Mouse (Mus musculus) megakaryocyte, embryonic 14.5 days (primary cell): ENCODE results near the gene Prss1. TPM values are rescaled to one million over a fixed set of nuclear protein-coding genes. Genes with fewer than 3 reads are reported as not detected.
"Not testable (repeated sequence)": the region's sequence is repeated elsewhere in the genome, so short reads cannot be mapped to it uniquely, and the experiment has no call there.

Experiments
- H3K27me3 ChIP-seq: replicated peaks from 2 replicates; pipeline ENCODE3; 2012; ENCODE audit warnings: inconsistent platforms
- H3K36me3 ChIP-seq: replicated peaks from 2 replicates; pipeline ENCODE3; 2012; ENCODE audit warnings: low read length, inconsistent platforms, mixed read lengths
- H3K4me1 ChIP-seq: 2 replicates; pipeline ENCODE4 v1.6.1; 2012; ENCODE audit warnings: inconsistent platforms
- H3K4me3 ChIP-seq: replicated peaks from 2 replicates; pipeline ENCODE3; 2012; ENCODE audit warnings: moderate library complexity, mild to moderate bottlenecking, inconsistent platforms
- H3K9me3 ChIP-seq: 2 replicates; pipeline ENCODE4 v1.6.1; 2012; ENCODE audit warnings: inconsistent platforms
- FLI1 ChIP-seq: IDR thresholded peaks from 2 replicates; pipeline ENCODE4 v1.6.1; 2012; ENCODE audit warnings: low read length, inconsistent platforms, mixed read lengths
- GATA1 ChIP-seq: IDR thresholded peaks from 3 replicates; pipeline ENCODE4 v1.6.1; 2012; ENCODE audit warnings: mixed read lengths, low read length, inconsistent platforms, borderline replicate concordance
- polyA plus RNA-seq: library from polyadenylated mRNA; stranded (reverse); fragments of >175 nt; gene quantifications from 2 replicates; pipeline ENCODE4 v1.2.3, GENCODE M21; 2012; ENCODE audit warnings: low replicate concordance; ENCODE audit not compliant: insufficient read depth

The Prss1 gene
- not detected in 2 replicates for polyA plus RNA-seq

- H3K36me3 ChIP-seq, H3K4me1 ChIP-seq, H3K9me3 ChIP-seq, H3K4me3 ChIP-seq, H3K27me3 ChIP-seq: not testable (repeated sequence)
Observed at GRCm38 (mm10) chr6:41458632-41459031, at the start of gene Prss1. Gene Prss1, plus strand, starts transcription at chr6:41458932.

GRCm38 (mm10) chr6:41442261-41442660 is 16.5 kb upstream of the Prss1 start:
- not testable (repeated sequence) for H3K9me3 ChIP-seq, H3K36me3 ChIP-seq, H3K4me1 ChIP-seq, H3K4me3 ChIP-seq, H3K27me3 ChIP-seq

- not testable (repeated sequence) for H3K9me3 ChIP-seq, H3K4me1 ChIP-seq, H3K36me3 ChIP-seq, H3K27me3 ChIP-seq, H3K4me3 ChIP-seq
Observed at GRCm38 (mm10) chr6:41446045-41446444, 12.7 kb upstream of the Prss1 start, which contains the start of gene Gm10334. Gene Gm10334, minus strand, starts transcription at chr6:41446145.

- H3K36me3 ChIP-seq: no peaks in the 10 kb centered on the region
- H3K4me1 ChIP-seq: no peaks in the 10 kb centered on the region
- no peak for TF ChIP-seq GATA1
- no peak for TF ChIP-seq FLI1
- H3K4me3 ChIP-seq: no peak overlapping the region
- no peaks in the 10 kb centered on the region for H3K27me3 ChIP-seq
- H3K9me3 ChIP-seq: 0 out of 2 replicates have a peak, but pooled peaks cover 3% of the 10 kb centered on the region
Observed at GRCm38 (mm10) chr6:41499374-41499773, 40.6 kb downstream of the Prss1 start.

GRCm38 (mm10) chr6:41504915-41505314 is 46.2 kb downstream of the Prss1 start:
- Histone ChIP-seq H3K9me3 (no peaks in the 10 kb centered on the region), H3K4me1 (no peaks in the 10 kb centered on the region), H3K27me3 (no peaks in the 10 kb centered on the region), H3K36me3 (no peaks in the 10 kb centered on the region), H3K4me3 (no peak overlapping the region)
- TF ChIP-seq FLI1 (no peak), GATA1 (no peak)

- Histone ChIP-seq H3K27me3 (no peaks in the 10 kb centered on the region), H3K4me1 (no peaks in the 10 kb centered on the region), H3K36me3 (no peaks in the 10 kb centered on the region), H3K4me3 (no peak overlapping the region), H3K9me3 (no peaks in the 10 kb centered on the region)
- TF ChIP-seq GATA1 (no peak), FLI1 (no peak)
Observed at GRCm38 (mm10) chr6:41505323-41505722, 46.6 kb downstream of the Prss1 start.

Other genes starting within 250 kb of the Prss1 start
- gene Try4, start 156.7 kb upstream of the Prss1 start, polyA plus RNA-seq: not detected in 2 replicates
- gene Try5, start 142.1 kb upstream of the Prss1 start, polyA plus RNA-seq: not detected in 2 replicates
- gene Try10, start 104.8 kb upstream of the Prss1 start, polyA plus RNA-seq: not detected in 2 replicates
- gene Prss3, start 81.3 kb upstream of the Prss1 start, polyA plus RNA-seq: not detected in 2 replicates
- not detected in 2 replicates for gene Gm5771, start 66.6 kb upstream of the Prss1 start, polyA plus RNA-seq
- not detected in 2 replicates for gene Gm10334, start 12.8 kb upstream of the Prss1 start, polyA plus RNA-seq
- gene Prss2, start 62.9 kb downstream of the Prss1 start, polyA plus RNA-seq: not detected in 2 replicates
- gene Ephb6, start 146.6 kb downstream of the Prss1 start, polyA plus RNA-seq: 1.9 and 7.7 TPM in 2 replicates
- not detected in 2 replicates for gene Trpv6, start 177.5 kb downstream of the Prss1 start, polyA plus RNA-seq
- not detected in 2 replicates for gene Trpv5, start 221.8 kb downstream of the Prss1 start, polyA plus RNA-seq
- not detected in 2 replicates for gene Llcfc1, start 225.5 kb downstream of the Prss1 start, polyA plus RNA-seq
- gene Kel, start 245.4 kb downstream of the Prss1 start, polyA plus RNA-seq: 0.48 TPM in 1 of 2 replicates, not detected in the other